Mouse (Mus musculus): Measurements from ENCODE around the gene Chl1. TPM values are rescaled to one million over a fixed set of nuclear protein-coding genes. Genes with fewer than 3 reads are reported as not detected.

The Chl1 gene
- polyA plus RNA-seq, 1 experiment from 2014 or later: 7.1 TPM

DNA sequence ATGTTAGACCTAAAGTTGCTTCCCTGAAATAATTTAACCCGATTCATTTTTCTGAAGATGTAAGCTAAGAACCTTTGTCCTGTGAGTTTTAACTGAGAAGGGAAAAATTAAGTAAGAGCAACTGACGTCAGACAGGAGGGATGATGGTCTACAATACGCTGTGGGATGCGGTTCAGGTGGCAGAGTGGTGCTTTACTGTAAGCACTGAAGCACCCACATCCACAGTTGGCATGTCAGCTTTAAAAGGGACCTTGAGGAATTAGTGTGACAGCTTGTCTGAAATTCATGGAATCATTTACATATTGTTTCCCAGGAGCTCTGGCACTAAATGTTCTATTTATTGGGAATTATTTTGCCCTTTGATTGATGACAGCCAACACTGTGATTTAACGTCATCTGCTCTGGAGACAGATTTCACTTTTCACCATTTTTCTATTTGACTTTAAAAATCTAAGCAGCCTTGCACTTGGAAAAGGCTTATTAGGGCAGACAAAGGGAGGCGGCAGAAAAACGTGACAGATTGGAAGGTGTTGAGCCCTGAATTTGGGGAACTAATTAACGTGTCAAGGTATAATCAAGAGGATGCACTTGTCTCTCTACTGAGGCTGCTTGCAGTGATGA lies 3.3 kb downstream of the Chl1 start:
- H3K4me2 ChIP-seq: no peak overlapping the region
- peaks cover 22% of the 10 kb centered on the region; the same call in 1 of the 2 replicates for H3K27me3 ChIP-seq (replicated peaks)
- no peaks in the 10 kb centered on the region for H3K36me3 ChIP-seq
- no peak overlapping the region for H3K4me3 ChIP-seq (replicated peaks)
- H3K9ac ChIP-seq: no peak overlapping the region
- no peak for ATAC-seq (ENCODE audit: insufficient read depth, low FRiP score, low read depth)
- H3K27ac ChIP-seq: no peak overlapping the region
- WGBS: 63% methylated on average over 8 of the region's 8 CpGs
- no peaks in the 10 kb centered on the region for H3K9me3 ChIP-seq
- peaks cover 17% of the 10 kb centered on the region for H3K4me1 ChIP-seq

DNA sequence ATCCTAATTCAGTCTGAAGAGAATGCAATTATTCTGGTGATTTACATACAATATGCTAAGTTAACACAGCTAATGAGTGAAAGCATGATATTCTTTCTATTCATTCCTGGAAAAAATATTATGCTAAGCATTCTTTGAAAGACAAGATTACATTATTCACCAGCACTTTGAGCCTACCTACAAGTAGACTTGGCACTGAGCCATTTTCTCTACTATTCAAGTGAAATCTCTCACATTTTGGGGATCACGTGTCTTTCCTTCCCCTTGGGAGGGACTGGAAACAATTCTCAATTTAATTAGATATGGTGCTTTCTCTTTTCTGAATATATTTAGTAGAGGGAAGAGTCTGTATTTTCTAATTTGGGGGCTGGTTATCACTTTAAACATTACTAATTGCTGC lies 4.0 kb downstream of the Chl1 start:
- Histone ChIP-seq H3K4me2 (no peak overlapping the region), H3K9me3 (no peaks in the 10 kb centered on the region), H3K9ac (no peak overlapping the region), H3K4me1 (peaks cover 17% of the 10 kb centered on the region), H3K4me3 (replicated peaks) (no peak overlapping the region), H3K27ac (no peak overlapping the region), H3K36me3 (no peaks in the 10 kb centered on the region), H3K27me3 (replicated peaks) (peaks cover 22% of the 10 kb centered on the region; the same call in 1 of the 2 replicates)
- 33% methylated on average over 1 of the region's 1 CpGs for WGBS
- no peak for ATAC-seq (ENCODE audit: insufficient read depth, low FRiP score, low read depth)

- WGBS: 74% methylated on average over 1 of the region's 1 CpGs
- no peak overlapping the region for H3K9ac ChIP-seq
- ATAC-seq (ENCODE audit: insufficient read depth, low FRiP score, low read depth): no peak
Measured at GRCm38 (mm10) chr6:103514756-103515155, 4.4 kb downstream of the Chl1 start.

GRCm38 (mm10) chr6:103519596-103519995 lies 9.2 kb downstream of the Chl1 start:
- H3K27me3 ChIP-seq (replicated peaks): no peaks in the 10 kb centered on the region
- H3K4me2 ChIP-seq: no peak overlapping the region
- H3K9ac ChIP-seq: no peak overlapping the region
- no peaks in the 10 kb centered on the region for H3K4me1 ChIP-seq
- 73% methylated on average over 2 of the region's 2 CpGs for WGBS
- no peak for ATAC-seq (ENCODE audit: insufficient read depth, low FRiP score, low read depth)
- H3K27ac ChIP-seq: no peak overlapping the region
- no peak overlapping the region for H3K4me3 ChIP-seq (replicated peaks)
- H3K9me3 ChIP-seq: no peaks in the 10 kb centered on the region
- no peaks in the 10 kb centered on the region for H3K36me3 ChIP-seq

More at GRCm38 (mm10) chr6:103514756-103515155, 4.4 kb downstream of the Chl1 start:
- no peaks in the 10 kb centered on the region for H3K9me3 ChIP-seq
- no peaks in the 10 kb centered on the region for H3K36me3 ChIP-seq
- peaks cover 22% of the 10 kb centered on the region; the same call in 1 of the 2 replicates for H3K27me3 ChIP-seq (replicated peaks)
- H3K4me2 ChIP-seq: no peak overlapping the region
- no peak overlapping the region for H3K27ac ChIP-seq
- peaks cover 17% of the 10 kb centered on the region for H3K4me1 ChIP-seq
- H3K4me3 ChIP-seq (replicated peaks): no peak overlapping the region

GRCm38 (mm10) chr6:103525326-103526024 lies 15.1 kb downstream of the Chl1 start:
- Histone ChIP-seq H3K36me3 (no peaks in the 10 kb centered on the region), H3K4me1 (no peaks in the 10 kb centered on the region), H3K9ac (no peak overlapping the region), H3K4me2 (no peak overlapping the region), H3K9me3 (no peaks in the 10 kb centered on the region), H3K27me3 (replicated peaks) (no peaks in the 10 kb centered on the region), H3K4me3 (replicated peaks) (no peak overlapping the region), H3K27ac (no peak overlapping the region)
- no peak for ATAC-seq (ENCODE audit: insufficient read depth, low FRiP score, low read depth)
- whole genome bisulfite sequencing: 58% methylated on average over 2 of the region's 2 CpGs

DNA sequence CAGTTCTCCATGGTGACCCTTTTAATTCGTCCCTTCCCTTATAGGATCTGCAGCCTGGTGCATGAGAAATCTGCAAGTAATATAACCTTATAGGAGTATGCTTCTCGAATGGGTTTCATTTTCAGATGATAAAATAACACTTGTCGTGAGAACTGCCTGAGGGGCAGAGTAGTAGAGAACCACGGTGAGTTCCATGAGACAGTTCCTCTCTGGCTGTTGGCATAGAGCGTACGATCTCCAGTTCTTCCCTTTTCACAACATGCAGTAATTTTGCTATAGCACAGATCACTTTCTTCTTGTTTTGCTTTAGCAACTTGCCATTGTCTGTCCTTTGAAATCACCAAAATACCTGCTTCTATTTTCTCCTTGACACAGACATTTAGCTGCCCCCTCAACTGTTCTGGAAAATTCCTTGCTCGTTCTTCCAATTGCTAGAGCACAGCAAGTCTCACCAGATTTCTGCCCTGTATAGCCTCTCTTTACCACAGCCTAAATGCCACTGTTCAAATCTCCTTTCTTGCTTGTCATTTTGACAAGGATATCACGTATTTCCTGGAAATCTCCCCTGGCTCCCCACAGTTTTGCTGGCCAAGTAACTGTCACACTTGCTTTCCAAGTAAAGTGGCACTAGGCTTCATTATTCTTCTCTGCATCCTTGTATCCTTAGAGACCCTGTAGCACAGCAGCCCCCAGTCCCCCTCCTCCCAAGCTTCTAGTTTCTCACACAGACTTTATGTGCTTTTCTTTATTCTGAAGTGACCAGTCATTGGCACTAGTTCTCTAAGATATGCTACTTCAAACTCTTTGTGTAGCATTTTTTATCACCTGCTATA lies 16.8 kb downstream of the Chl1 start:
- 80% methylated on average over 8 of the region's 8 CpGs for WGBS
- Histone ChIP-seq H3K4me1 (no peaks in the 10 kb centered on the region), H3K36me3 (no peaks in the 10 kb centered on the region), H3K4me3 (replicated peaks) (no peak overlapping the region), H3K4me2 (no peak overlapping the region), H3K27ac (no peak overlapping the region), H3K9me3 (no peaks in the 10 kb centered on the region), H3K9ac (no peak overlapping the region), H3K27me3 (replicated peaks) (no peaks in the 10 kb centered on the region)
- ATAC-seq (ENCODE audit: insufficient read depth, low FRiP score, low read depth): no peak

GRCm38 (mm10) chr6:103533048-103533447 lies 22.7 kb downstream of the Chl1 start:
- H3K36me3 ChIP-seq: no peaks in the 10 kb centered on the region
- no peak overlapping the region for H3K27ac ChIP-seq
- H3K4me1 ChIP-seq: no peaks in the 10 kb centered on the region
- no peaks in the 10 kb centered on the region for H3K9me3 ChIP-seq
- no peak overlapping the region for H3K4me2 ChIP-seq
- no peak overlapping the region for H3K9ac ChIP-seq
- no peak for ATAC-seq (ENCODE audit: insufficient read depth, low FRiP score, low read depth)
- no peaks in the 10 kb centered on the region for H3K27me3 ChIP-seq (replicated peaks)
- H3K4me3 ChIP-seq (replicated peaks): no peak overlapping the region

GRCm38 (mm10) chr6:103534027-103534426 lies 23.6 kb downstream of the Chl1 start:
- no peak overlapping the region for H3K27ac ChIP-seq
- no peak for ATAC-seq (ENCODE audit: insufficient read depth, low FRiP score, low read depth)
- H3K4me3 ChIP-seq (replicated peaks): no peak overlapping the region
- no peaks in the 10 kb centered on the region for H3K4me1 ChIP-seq
- H3K9me3 ChIP-seq: no peaks in the 10 kb centered on the region
- WGBS: 68% methylated on average over 2 of the region's 2 CpGs
- no peak overlapping the region for H3K4me2 ChIP-seq
- H3K27me3 ChIP-seq (replicated peaks): no peaks in the 10 kb centered on the region
- no peaks in the 10 kb centered on the region for H3K36me3 ChIP-seq
- H3K9ac ChIP-seq: no peak overlapping the region

DNA sequence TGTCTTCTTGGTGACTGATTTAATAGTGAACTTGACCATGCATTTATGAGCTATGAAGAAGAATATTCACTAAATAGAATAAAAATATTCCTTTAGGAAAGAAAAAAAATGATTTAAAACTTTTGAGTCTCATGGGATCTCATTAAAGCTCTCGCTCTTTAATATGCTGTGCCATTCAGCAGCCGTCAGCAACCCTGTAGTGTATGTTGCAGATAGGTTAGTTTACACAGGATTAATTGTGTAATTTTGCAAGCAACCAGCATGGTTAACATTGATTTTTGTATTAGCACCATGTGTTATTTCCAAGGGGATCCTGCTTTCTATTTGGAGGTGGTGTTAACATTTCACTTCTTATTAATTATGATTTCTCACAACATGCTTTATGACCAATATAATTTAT lies 32.2 kb downstream of the Chl1 start:
- Histone ChIP-seq H3K4me1 (no peaks in the 10 kb centered on the region), H3K27me3 (replicated peaks) (no peaks in the 10 kb centered on the region), H3K36me3 (no peaks in the 10 kb centered on the region), H3K4me3 (replicated peaks) (no peak overlapping the region), H3K9ac (no peak overlapping the region), H3K4me2 (no peak overlapping the region), H3K27ac (no peak overlapping the region), H3K9me3 (no peaks in the 10 kb centered on the region)
- ATAC-seq (ENCODE audit: insufficient read depth, low FRiP score, low read depth): no peak
- 80% methylated on average over 2 of the region's 2 CpGs for WGBS

DNA sequence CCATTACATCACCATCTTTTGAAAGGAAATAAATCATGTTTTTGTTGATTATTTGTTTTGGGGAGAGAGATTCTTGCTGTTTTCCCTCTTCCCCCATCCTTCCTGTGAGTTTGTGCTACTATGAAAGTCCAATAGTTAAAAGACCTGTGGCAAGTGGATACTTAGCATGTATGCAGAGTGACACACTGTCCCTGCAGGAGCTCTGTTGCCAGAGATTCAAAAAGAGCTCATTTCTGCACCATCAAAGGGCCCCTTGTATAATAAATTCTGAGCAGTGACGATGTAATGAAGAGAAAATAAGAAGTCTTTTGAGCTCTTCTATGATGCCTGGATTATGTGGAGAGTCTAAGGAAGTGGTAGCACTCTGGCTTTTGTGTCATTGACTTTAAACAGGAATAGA lies 33.4 kb downstream of the Chl1 start:
- 52% methylated on average over 1 of the region's 1 CpGs for WGBS
- no peak for ATAC-seq (ENCODE audit: insufficient read depth, low FRiP score, low read depth)
- no peaks in the 10 kb centered on the region for H3K4me1 ChIP-seq
- H3K27me3 ChIP-seq (replicated peaks): no peaks in the 10 kb centered on the region
- no peak overlapping the region for H3K4me3 ChIP-seq (replicated peaks)
- H3K9ac ChIP-seq: no peak overlapping the region
- H3K4me2 ChIP-seq: no peak overlapping the region
- no peak overlapping the region for H3K27ac ChIP-seq
- H3K36me3 ChIP-seq: no peaks in the 10 kb centered on the region
- no peaks in the 10 kb centered on the region for H3K9me3 ChIP-seq

DNA sequence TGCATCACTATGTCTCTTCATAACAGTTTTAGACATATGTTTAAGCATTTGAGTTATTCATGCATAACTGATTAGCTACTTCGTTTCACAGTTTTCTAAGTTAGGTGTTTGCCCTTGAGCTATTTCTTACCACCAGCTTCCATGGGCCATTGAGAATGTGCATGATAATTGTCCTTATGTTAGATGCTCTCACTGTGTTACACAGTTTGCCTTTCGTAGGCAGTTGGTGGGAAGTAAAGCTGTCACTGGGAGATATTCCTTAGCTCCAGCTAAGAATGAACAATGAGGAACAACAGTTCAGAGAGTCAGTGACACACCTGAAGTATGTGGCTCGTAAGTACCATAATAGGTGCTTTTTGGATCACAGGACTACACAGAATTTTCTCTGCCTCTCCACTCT lies 35.9 kb downstream of the Chl1 start:
- H3K9ac ChIP-seq: no peak overlapping the region
- no peaks in the 10 kb centered on the region for H3K4me1 ChIP-seq
- WGBS: 71% methylated on average over 3 of the region's 3 CpGs
- H3K4me3 ChIP-seq (replicated peaks): no peak overlapping the region
- no peak overlapping the region for H3K27ac ChIP-seq
- no peak overlapping the region for H3K4me2 ChIP-seq
- H3K36me3 ChIP-seq: no peaks in the 10 kb centered on the region
- H3K27me3 ChIP-seq (replicated peaks): no peaks in the 10 kb centered on the region
- no peaks in the 10 kb centered on the region for H3K9me3 ChIP-seq
- no peak for ATAC-seq (ENCODE audit: insufficient read depth, low FRiP score, low read depth)

GRCm38 (mm10) chr6:103549929-103550328 lies 39.5 kb downstream of the Chl1 start:
- H3K27me3 ChIP-seq (replicated peaks): no peaks in the 10 kb centered on the region
- no peak overlapping the region for H3K4me3 ChIP-seq (replicated peaks)
- H3K27ac ChIP-seq: no peak overlapping the region
- no peak overlapping the region for H3K9ac ChIP-seq
- H3K4me2 ChIP-seq: no peak overlapping the region
- H3K4me1 ChIP-seq: no peaks in the 10 kb centered on the region
- H3K9me3 ChIP-seq: no peaks in the 10 kb centered on the region
- no peaks in the 10 kb centered on the region for H3K36me3 ChIP-seq
- 78% methylated on average over 4 of the region's 4 CpGs for WGBS
- ATAC-seq (ENCODE audit: insufficient read depth, low FRiP score, low read depth): no peak
